Mouse (Mus musculus) stomach, postnatal 0 days (tissue): ENCODE measurements around the gene Tmpo. TPM values are rescaled to one million over a fixed set of nuclear protein-coding genes. Genes with fewer than 3 reads are reported as not detected.

Experiments used
- ATAC-seq: fragments of 200-750 bp; cut with Nextera tagmentation; 2 replicates; pipeline ENCODE4 v1.8.0; 2017; ENCODE audit not compliant: low FRiP score, low TSS enrichment
- DNase-seq: peaks from one replicate; pipeline ENCODE4 v3.0.0-alpha.2; 2016; ENCODE audit warnings: low spot score
- H3K27ac ChIP-seq: fragments of 300-500 bp; sonication (generic); replicated peaks from 2 replicates; pipeline ENCODE4 v1.5.1; 2014; ENCODE audit warnings: mild to moderate bottlenecking, control low read depth
- H3K27me3 ChIP-seq: fragments of 300-500 bp; sonication (generic); 2 replicates; pipeline ENCODE4 v1.6.1; 2014; ENCODE audit warnings: low read length; ENCODE audit not compliant: control insufficient read depth, insufficient read depth
- H3K36me3 ChIP-seq: fragments of 300-500 bp; sonication (generic); 2 replicates; pipeline ENCODE4 v1.6.1; 2014; ENCODE audit warnings: low read length, mixed read lengths; ENCODE audit not compliant: control insufficient read depth, insufficient read depth
- H3K4me1 ChIP-seq: fragments of 300-500 bp; sonication (generic); replicated peaks from 2 replicates; pipeline ENCODE4 v1.6.1; 2014; ENCODE audit warnings: antibody characterized with exemption; ENCODE audit not compliant: control insufficient read depth, insufficient read depth
- H3K4me2 ChIP-seq: fragments of 300-500 bp; sonication (generic); replicated peaks from 2 replicates; pipeline ENCODE4 v1.6.1; 2014; ENCODE audit warnings: low read depth, mild to moderate bottlenecking, control low read depth, moderate library complexity
- H3K4me3 ChIP-seq: fragments of 300-500 bp; sonication (generic); 2 replicates; pipeline ENCODE4 v1.5.1; 2014; ENCODE audit warnings: low read depth, low read length, control low read depth
- H3K9ac ChIP-seq: fragments of 300-500 bp; sonication (generic); 2 replicates; pipeline ENCODE4 v1.6.1; 2014; ENCODE audit warnings: mild to moderate bottlenecking, low read length, control low read depth, mixed read lengths
- H3K9me3 ChIP-seq: fragments of 300-500 bp; sonication (generic); 2 replicates; pipeline ENCODE4 v1.6.1; 2016; ENCODE audit warnings: low read length; ENCODE audit not compliant: control insufficient read depth
- CTCF ChIP-seq: IDR thresholded peaks from 2 replicates; pipeline ENCODE4 v1.5.1; 2016; ENCODE audit warnings: antibody characterized with exemption, low read depth, mild to moderate bottlenecking, moderate library complexity
- EP300 ChIP-seq: optimal IDR thresholded peaks from 2 replicates; pipeline ENCODE3; 2016; ENCODE audit warnings: antibody characterized with exemption
- WGBS: fragments of 180-500 bp; shearing (Covaris S2); extraction: QIAGEN DNeasy Blood & Tissue Kit; methylation state at CpG from one replicate; pipeline ENCODE4 v1.1.7; 2014; 5-methylcytosine and 5-hydroxymethylcytosine counted together
- polyA plus RNA-seq: library from polyadenylated mRNA; unstranded; fragments of >200 nt; fragmentation: Nextera tagmentation; extraction: Ambion mirVana; gene quantifications from 2 replicates; pipeline ENCODE4 v1.2.1, GENCODE M21; 2015

Tmpo gene
- polyA plus RNA-seq, 1 experiment from 2014 or later, result 57.1 TPM

DNA sequence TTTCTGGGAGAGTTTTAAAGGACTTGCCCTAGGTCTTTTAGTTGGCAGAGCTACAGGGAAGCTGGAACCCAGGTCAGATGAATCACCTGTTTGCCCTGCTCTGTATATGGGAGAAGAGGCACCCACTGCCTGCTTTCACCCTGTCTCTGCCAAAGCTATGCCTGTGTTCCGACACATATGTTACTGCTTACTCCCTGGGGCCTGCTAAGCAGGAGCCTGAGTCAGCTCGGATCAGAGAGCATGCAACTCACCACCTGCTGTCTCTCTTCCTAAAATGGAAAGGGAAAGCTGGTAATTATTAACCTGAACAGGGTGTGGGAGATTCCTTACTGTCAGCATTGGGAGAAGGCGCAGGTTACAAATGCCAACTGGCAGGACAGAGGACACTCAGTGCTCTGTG lies 2.2 kb upstream of the Tmpo start:
- WGBS, result 33% methylated on average over 3 of the region's 3 CpGs
- Histone ChIP-seq H3K4me1 (peaks cover 5% of the 10 kb centered on the region; the same call in 1 of the 2 replicates), H3K36me3 (no peaks in the 10 kb centered on the region), H3K9ac (no peak overlapping the region), H3K27me3 (no peaks in the 10 kb centered on the region), H3K9me3 (no peaks in the 10 kb centered on the region), H3K27ac (peak overlapping the region; percentile 99), H3K4me2 (peak overlapping the region; percentile 51; the same call in 1 of the 2 replicates), H3K4me3 (no peak overlapping the region)
- TF ChIP-seq CTCF, result no peak
- no peak for TF ChIP-seq EP300
- DNase-seq (peak; percentile 53), ATAC-seq (peak; percentile 60)

DNA sequence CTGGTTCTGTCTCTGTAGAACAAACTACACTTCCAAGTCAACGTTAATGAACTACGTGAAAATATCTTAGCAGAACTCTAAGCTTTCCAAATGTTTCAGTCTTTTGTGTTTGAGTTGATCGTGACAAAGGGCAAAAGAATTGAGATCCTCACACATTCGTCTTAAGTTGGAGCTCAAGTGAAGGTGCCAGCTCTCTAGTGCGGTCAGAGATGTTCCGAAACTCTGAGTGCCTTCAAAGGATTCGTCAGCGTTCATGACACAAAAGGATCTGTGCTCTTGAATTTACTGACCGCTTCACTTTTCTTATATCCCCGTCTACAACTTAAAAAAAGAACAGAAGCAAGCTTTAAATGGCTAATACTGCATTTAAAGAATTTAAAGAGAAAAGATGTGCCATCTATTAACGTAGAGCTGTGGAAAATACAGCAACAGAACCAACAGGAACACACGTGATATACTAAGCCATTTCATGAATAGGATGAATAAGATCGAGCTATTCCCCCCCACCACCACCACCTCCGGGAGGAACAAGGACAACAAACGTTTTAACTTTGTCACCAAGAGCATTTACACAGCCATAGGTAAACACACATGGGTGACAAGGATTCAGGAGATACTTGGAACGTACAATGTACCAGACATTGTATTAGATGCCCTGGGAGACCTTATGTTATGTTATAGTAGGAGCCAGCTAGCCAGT lies 1.3 kb upstream of the Tmpo start:
- Histone ChIP-seq H3K4me1 (peaks cover 5% of the 10 kb centered on the region; the same call in 1 of the 2 replicates), H3K27me3 (no peaks in the 10 kb centered on the region), H3K36me3 (no peaks in the 10 kb centered on the region), H3K9me3 (no peaks in the 10 kb centered on the region), H3K4me3 (peak overlapping the region; percentile 54), H3K4me2 (peak overlapping the region; percentile 51), H3K27ac (peak overlapping the region; percentile 99), H3K9ac (peak overlapping the region; percentile 72)
- under 1% methylated on average over 16 of the region's 16 CpGs for WGBS
- peak; percentile 16 for DNase-seq
- TF ChIP-seq EP300 (peak; percentile 3), CTCF (no peak)
- no peak for ATAC-seq

DNA sequence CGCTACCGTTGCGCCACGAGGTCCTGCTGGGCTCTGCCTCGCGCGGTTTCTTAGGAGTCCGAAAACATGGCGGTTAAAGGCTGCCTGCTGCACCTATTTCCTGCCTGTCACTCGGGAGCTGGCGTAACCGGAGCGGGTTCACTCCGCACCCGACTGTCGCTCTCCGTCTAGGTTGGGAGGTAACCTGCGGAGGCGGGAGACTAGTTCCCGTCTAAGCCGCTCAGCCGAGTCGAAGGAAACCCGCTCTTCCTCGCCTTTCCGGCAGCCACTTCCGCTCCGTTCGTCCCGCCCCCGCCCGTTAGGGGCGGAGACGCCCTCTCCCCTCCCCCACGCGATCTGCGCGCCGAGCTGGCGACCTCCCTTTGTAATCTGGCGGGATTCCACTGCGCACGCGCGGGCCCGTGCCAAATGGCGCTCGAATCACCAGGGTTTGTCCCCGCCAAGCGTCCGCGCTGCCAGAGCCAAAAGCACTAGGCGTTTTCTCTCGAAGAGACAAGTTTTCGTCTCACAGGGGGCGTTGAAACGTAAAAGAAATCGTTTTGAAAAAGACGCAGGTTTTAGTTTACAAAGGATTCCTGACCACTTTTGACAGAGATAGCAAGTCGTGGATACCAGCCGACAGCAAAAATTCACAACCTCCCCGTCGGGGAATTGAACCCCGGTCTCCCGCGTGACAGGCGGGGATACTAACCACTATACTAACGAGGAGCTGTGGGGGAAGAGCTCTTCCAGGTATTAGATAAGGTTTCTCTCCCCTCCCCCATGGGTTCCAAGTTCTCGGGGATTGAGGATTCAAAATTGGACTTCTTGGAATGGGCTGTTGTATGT lies 560 bp upstream of the Tmpo start:
- under 1% methylated on average over 69 of the region's 69 CpGs for WGBS
- H3K4me3 ChIP-seq, result peak overlapping the region; percentile 54
- H3K4me2 ChIP-seq, result peak overlapping the region; percentile 52
- no peaks in the 10 kb centered on the region for H3K9me3 ChIP-seq
- H3K9ac ChIP-seq, result peak overlapping the region; percentile 72
- H3K36me3 ChIP-seq, result no peaks in the 10 kb centered on the region
- H3K27ac ChIP-seq, result peak overlapping the region; percentile 99
- DNase-seq, result peak; percentile 99
- H3K4me1 ChIP-seq, result peaks cover 3% of the 10 kb centered on the region; the same call in 1 of the 2 replicates
- ATAC-seq, result peak; percentile 90
- no peaks in the 10 kb centered on the region for H3K27me3 ChIP-seq
- TF ChIP-seq EP300, result peak; percentile 90
- 0 out of 2 replicates have a peak, but pooled peaks have one; percentile 26 for TF ChIP-seq CTCF

DNA sequence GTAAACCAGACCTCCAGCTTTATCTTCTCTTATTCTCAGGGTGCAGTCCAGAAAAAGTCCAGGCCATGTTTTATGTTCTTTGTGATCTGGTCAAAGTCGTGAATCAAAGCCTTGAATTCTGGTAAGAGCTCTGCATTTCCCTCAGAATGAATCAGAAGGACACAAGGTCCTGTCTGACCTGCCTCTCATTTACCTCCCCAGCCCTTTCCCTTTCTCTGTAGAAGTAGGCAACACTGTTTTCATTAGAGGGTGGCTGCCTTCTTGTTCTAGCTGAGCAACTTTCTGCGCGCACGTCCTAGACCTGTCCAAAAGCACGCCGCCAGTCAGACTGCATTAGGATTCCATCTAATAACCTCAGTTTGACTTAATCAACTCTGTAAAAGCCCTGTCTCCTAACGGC lies 814 bp downstream of the Tmpo start:
- no peak for ATAC-seq
- WGBS, result 9% methylated on average over 7 of the region's 7 CpGs
- peak; percentile 23 for DNase-seq
- TF ChIP-seq CTCF (no peak), EP300 (no peak)
- no peaks in the 10 kb centered on the region for H3K36me3 ChIP-seq
- peak overlapping the region; percentile 52 for H3K4me2 ChIP-seq
- peak overlapping the region; percentile 99 for H3K27ac ChIP-seq
- H3K4me1 ChIP-seq, result peaks cover 3% of the 10 kb centered on the region; the same call in 1 of the 2 replicates
- peak overlapping the region; percentile 54 for H3K4me3 ChIP-seq
- no peaks in the 10 kb centered on the region for H3K27me3 ChIP-seq
- no peaks in the 10 kb centered on the region for H3K9me3 ChIP-seq
- H3K9ac ChIP-seq, result peak overlapping the region; percentile 72

DNA sequence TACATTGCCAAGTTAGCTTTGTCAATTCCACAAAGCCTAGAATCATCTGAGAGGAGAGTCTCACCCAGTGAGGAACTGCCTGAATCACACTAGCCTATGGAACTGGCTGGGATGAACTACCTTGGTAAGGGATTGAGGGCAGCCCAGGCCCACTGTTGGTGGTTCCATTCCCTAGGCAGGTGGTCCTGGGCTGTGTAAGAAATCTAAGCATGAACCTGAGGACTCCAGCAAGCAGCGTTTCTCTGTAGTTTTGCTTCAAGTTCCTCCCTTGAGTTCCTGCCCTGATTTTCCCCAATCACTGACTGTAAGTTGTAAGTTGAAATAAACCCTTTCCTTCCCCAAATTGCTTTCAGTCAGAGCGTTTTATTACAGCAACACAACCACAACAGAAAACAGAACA lies 1.3 kb downstream of the Tmpo start:
- TF ChIP-seq CTCF, result no peak
- no peak for TF ChIP-seq EP300
- peaks cover 3% of the 10 kb centered on the region; the same call in 1 of the 2 replicates for H3K4me1 ChIP-seq
- no peaks in the 10 kb centered on the region for H3K27me3 ChIP-seq
- H3K4me2 ChIP-seq, result 0 out of 2 replicates have a peak overlapping the region, but pooled peaks have one; percentile 5
- no peak for ATAC-seq
- no peak for DNase-seq
- H3K36me3 ChIP-seq, result no peaks in the 10 kb centered on the region
- H3K9me3 ChIP-seq, result no peaks in the 10 kb centered on the region
- 47% methylated on average over 2 of the region's 2 CpGs for WGBS
- no peak overlapping the region for H3K9ac ChIP-seq
- no peak overlapping the region; the same call in 1 of the 2 replicates for H3K4me3 ChIP-seq
- peak overlapping the region; percentile 99 for H3K27ac ChIP-seq
